Mouse (Mus musculus) T-helper 17 cell (primary cell): ENCODE measurements at regions not wholly inside any gene's neighbourhood (a gene's known extent, or its start where the extent isn't known, plus 50 kb on each side); places are given as distances from the start of the nearest gene placed in this dataset.

Experiments
- in situ Hi-C, 2 experiments: fragments of 300-600 bp; cut with MboI, MseI; formaldehyde crosslinking; loops; 1 replicate in 1 of 2; 2 replicates in 1 of 2; pipeline ENCODE4 v1.15.1; 2025; ENCODE audit warnings: high pct_unique_total_duplicates in 2 of 2

DNA sequence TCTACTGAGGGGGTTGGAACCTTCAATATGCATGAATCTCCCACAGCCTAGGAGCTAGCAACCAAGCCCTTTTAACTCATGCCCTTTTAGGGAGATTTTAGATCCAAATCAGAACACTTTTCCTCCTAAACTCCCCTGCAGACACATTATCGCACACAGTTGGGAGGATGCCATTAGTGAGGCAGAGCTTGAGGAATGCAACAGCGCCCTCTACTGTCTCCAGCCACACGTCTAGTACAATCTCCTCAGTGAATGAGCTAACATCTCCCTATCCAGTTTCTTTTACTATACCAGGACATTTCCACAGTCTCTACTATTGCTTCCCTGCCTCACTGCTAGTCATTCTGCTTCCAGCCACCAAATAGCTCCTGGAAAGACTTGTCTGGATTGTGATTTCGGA lies 59.3 kb downstream of the 1700080O16Rik start:
- in situ Hi-C loops: no loop called here

DNA sequence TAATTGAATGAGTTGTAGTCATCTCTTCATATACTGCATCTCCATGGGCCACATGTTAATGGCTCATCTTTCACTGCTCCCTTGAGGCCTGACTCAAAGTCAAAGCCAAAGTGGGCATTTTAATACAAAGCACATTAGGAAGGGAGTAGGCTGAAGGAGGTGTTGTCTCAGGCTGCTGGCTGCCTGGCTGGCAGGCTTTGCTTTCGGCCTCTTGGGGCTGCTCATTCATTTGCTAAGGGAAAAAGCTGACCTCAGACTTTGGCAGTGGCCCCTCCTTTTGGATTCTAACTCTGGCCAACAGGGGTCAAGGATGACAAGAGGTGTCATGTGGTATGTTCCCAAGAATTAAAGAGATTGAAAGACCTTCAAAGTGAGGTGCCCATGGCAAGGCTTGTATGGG lies 61.0 kb downstream of the 1700080O16Rik start:
- in situ Hi-C loops: no loop called here

DNA sequence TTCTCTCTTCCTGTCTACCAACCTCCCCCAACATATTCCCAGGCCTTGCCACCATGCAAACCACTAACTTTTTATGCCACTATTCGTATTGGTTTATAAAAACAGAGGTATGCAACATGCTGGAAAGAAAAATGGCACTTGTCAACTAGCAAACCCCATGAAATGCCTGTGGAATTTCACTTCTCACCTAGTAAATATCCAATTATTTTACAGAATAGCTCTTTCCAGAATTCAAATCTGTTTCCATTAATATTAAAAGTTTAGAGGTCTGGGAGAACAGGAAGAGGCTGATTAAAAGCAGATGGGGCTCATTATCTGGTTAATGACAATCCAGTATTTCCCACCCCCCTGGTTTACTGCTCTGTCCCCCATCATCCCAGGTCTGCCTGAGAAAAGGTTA lies 62.0 kb downstream of the 1700080O16Rik start:
- in situ Hi-C loops: no loop called here

DNA sequence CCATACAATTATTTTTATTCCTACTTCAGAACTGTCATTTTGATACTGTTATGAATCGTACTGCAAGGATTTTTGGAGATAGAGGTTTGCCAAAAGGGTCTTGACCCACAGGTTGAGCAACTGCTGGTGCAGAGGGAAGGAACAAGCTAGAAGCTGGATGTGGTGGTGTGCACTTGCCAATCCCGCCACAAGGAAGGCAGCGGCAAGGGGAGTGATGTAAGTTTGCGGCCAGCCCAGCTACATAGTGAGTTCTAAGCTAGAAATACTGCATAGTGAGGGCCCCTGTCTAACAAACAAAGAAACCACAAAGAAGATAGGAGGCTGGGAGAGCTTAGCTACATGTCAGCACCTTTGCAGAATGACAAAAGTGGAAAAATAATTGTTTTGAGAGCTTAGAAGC lies 74.1 kb downstream of the 1700080O16Rik start:
- in situ Hi-C loops: loop anchor here in 1 of 2 experiments (25.0 kb wide), 1 partner anchor 1161 kb away; no protein-coding TSS in a partner anchor

DNA sequence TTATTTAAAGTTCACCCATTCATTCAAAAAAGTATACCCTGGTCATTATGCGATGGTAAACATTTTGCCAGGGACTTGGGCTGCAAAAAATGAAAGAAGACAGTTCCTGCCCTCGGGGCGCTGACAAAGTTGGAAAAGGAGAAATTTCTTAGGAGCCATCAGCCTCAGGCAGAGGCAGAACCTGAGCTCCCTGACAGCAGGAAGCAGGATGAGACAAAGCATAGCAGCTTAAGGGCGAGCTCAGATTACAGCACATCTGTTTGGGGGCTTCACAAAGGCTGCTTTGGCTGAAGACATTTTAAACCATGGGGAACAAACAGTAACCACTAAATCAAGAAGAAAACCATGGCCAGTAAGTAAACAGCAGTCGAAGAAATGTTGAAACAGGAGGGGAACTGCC lies 75.5 kb downstream of the 1700080O16Rik start:
- in situ Hi-C loops: loop anchor here in 1 of 2 experiments (25.0 kb wide), 1 partner anchor 1160 kb away; no protein-coding TSS in a partner anchor

DNA sequence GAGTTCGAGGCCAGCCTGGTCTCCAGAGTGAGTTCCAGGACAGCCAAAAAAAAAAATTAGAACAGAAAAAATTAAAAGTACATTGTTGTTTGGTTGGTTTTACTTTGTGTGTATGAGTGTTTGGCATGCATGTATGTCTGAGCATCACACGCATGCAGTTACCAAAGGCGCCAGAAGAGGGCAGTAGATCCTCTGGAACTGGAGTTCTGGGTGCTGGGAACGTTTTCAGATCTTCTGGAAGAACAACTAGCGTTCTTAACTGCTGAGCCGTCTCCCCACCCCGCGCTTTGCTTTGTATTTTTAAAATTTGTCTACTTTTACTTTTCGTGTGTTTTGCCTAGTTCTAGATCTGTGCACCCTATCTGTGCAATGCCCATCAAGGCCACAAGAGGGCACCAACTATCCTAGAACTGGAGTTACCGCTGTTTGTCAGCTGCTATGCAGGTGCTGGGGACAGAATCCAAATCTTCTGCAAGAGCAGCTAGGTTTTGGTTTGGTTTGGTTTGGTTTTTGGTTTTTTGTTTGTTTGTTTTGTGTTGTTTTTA lies 76.9 kb downstream of the 1700080O16Rik start:
- in situ Hi-C loops: loop anchor here in 1 of 2 experiments (25.0 kb wide), 1 partner anchor 1158 kb away; no protein-coding TSS in a partner anchor

DNA sequence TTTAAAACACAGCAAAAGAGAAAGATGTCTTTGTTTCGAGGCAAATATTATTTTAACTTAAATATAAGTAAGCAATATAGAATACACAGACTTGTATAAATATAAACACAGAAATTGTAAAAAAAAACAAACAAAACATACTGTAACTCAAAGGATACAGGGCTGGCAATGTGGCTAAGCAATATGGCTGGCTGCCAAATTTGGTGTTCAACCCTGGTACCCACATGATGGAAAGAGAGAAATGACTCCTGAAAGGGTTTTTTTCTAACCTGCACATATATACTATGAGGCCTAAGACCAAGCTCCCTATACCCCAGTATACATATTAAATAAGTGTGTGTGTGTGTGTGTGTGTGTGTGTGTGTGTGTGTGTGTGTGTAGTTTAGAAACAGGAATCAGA lies 79.9 kb downstream of the 1700080O16Rik start:
- in situ Hi-C loops: loop anchor here in 1 of 2 experiments (25.0 kb wide), 1 partner anchor 1155 kb away; no protein-coding TSS in a partner anchor

DNA sequence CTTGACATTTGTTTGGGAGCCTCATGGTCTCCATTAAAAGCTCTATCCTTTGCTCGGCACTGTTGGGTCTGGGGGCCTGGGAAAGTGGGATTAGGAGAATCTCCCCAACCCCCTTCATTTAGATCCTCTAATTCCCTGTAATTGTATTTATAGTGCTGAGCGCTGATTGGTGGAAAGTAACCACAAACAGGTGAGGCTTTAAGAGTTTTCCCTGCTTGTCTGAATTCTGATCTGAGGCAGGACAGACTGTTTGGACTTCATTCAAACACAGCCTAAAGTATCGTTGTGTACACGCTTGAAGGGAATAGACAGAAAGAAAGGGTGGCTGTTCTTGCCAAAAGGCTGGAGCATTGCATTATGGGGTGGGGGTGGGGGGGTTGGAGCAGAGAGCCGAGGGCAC lies 85.1 kb upstream of the Usp26 start:
- in situ Hi-C loops: loop anchor here in 1 of 2 experiments (25.0 kb wide), 1 partner anchor 1149 kb away; no protein-coding TSS in a partner anchor
